Mouse (Mus musculus): ENCODE data around the gene Ankrd49. TPM values are rescaled to one million over a fixed set of nuclear protein-coding genes. Genes with fewer than 3 reads are reported as not detected.

Ankrd49 gene
- 20.4 and 24.6 TPM in 2 replicates for polyA plus RNA-seq (2012; rRNA removed)

GRCm38 (mm10) chr9:14784039-14785002, at the start of gene Ankrd49, which contains the start of gene Mre11a:
Ankrd49 (minus strand) TSS chr9:14784856.
Mre11a (plus strand) TSS chr9:14784654.

GRCm38 (mm10) chr9:14770803-14771471, 13.7 kb downstream of the Ankrd49 start, which contains the start of gene 1700012B09Rik:
1700012B09Rik (minus strand) TSS chr9:14771030.

GRCm38 (mm10) chr9:14752001-14752522, 32.6 kb downstream of the Ankrd49 start, which contains the start of gene Fut4:
Fut4 (minus strand) TSS chr9:14752393.

GRCm38 (mm10) chr9:14740151-14740924, 44.3 kb downstream of the Ankrd49 start, which contains the start of gene Piwil4:
Piwil4 (minus strand) TSS chr9:14740733.

Other genes with a start within 250 kb of the Ankrd49 start
- gene Amotl1, start 139.8 kb downstream of the Ankrd49 start, polyA plus RNA-seq (2012; rRNA removed), result 20.0 and 25.2 TPM in 2 replicates
- gene Piwil4, start 44.1 kb downstream of the Ankrd49 start, polyA plus RNA-seq (2012; rRNA removed), result 0.26 and 0.28 TPM in 2 replicates
- gene Fut4, start 32.5 kb downstream of the Ankrd49 start, polyA plus RNA-seq (2012; rRNA removed), result 0.80 and 1.3 TPM in 2 replicates
- 1.0 and 1.4 TPM in 2 replicates for gene 1700012B09Rik, start 13.8 kb downstream of the Ankrd49 start, polyA plus RNA-seq (2012; rRNA removed)
- 12.2 and 13.4 TPM in 2 replicates for gene Mre11a, start 202 bp downstream of the Ankrd49 start, polyA plus RNA-seq (2012; rRNA removed)
- gene Gpr83, start 75.4 kb upstream of the Ankrd49 start, polyA plus RNA-seq (2012; rRNA removed), result 1.1 and 1.5 TPM in 2 replicates
- gene Izumo1r, start 119.1 kb upstream of the Ankrd49 start, polyA plus RNA-seq (2012; rRNA removed), result 0.04 and 0.24 TPM in 2 replicates

Data from central nervous system, embryonic 14 days (tissue).